9 mouse cellular contexts compared by ENCODE assay signal in the genomic region with DNA sequence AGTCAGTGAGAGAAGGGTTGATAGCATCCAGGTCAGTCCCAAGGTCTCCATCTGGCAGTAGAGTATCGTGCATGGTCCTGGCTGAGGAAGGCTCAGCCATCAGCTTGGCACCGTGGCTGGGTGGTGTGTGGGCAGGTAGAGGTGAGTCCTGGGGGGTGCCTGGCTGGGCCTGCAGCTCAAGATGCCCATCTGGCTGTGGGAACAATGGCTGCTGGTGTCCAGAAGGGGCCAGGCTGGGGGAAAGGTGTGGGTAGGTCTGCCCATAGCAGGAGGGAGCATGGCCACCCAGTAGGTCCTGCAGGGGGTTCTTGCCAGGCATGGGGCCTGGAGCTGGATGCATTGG. TPM values are rescaled to one million over a fixed set of nuclear protein-coding genes. Genes with fewer than 3 reads are reported as not detected.
DNase-seq lines count a peak whose midpoint lies in the region; ATAC-seq and TF ChIP-seq lines count a peak whose summit lies in the region.
"Had no signal": no experiment of that assay in that cellular context is flagged by ENCODE, and none has a peak within 500 bp of the region (broad histone marks: within the 10 kb centered on the region; RNA-seq: fewer than 3 reads in every experiment).

No protein-coding gene starts in this region.

- no peak overlapping the region for H3K4me3 ChIP-seq in forebrain, embryonic 11.5 days (ENCODE audit: low read depth, low read length)
- no peak overlapping the region for H3K4me3 ChIP-seq in forebrain, postnatal 0 days (ENCODE audit: low read depth, low read length)
- no peak overlapping the region for H3K4me3 ChIP-seq in midbrain, embryonic 11.5 days (ENCODE audit: low read depth, low read length)
- no peak overlapping the region for H3K4me3 ChIP-seq in midbrain, embryonic 14.5 days (replicated peaks; ENCODE audit: low read depth, low read length)
- no peak overlapping the region for H3K4me3 ChIP-seq in limb, embryonic 10.5 days
- no peak overlapping the region for H3K4me3 ChIP-seq in stomach, embryonic 15.5 days (replicated peaks)

- no peaks in the 10 kb centered on the region for H3K27me3 ChIP-seq in forebrain, embryonic 11.5 days (ENCODE audit: control insufficient read depth, insufficient read depth, low read length)
- H3K27me3 ChIP-seq in forebrain, postnatal 0 days (ENCODE audit: insufficient read depth, low read length) = no peaks in the 10 kb centered on the region
- H3K27me3 ChIP-seq in midbrain, embryonic 11.5 days (ENCODE audit: control insufficient read depth, insufficient read depth, low read length) = no peaks in the 10 kb centered on the region
- H3K27me3 ChIP-seq in midbrain, embryonic 14.5 days (ENCODE audit: control insufficient read depth, insufficient read depth, low read length) = no peaks in the 10 kb centered on the region
- peaks cover 22% of the 10 kb centered on the region for H3K27me3 ChIP-seq in limb, embryonic 10.5 days (ENCODE audit: low read depth, poor library complexity, severe bottlenecking)
- no peaks in the 10 kb centered on the region for H3K27me3 ChIP-seq in stomach, embryonic 15.5 days (replicated peaks)

- no peak overlapping the region for H3K9ac ChIP-seq in forebrain, embryonic 11.5 days (ENCODE audit: low read length)
- no peak overlapping the region for H3K9ac ChIP-seq in forebrain, postnatal 0 days
- H3K9ac ChIP-seq in midbrain, embryonic 11.5 days (ENCODE audit: low read length) = no peak overlapping the region
- no peak overlapping the region for H3K9ac ChIP-seq in midbrain, embryonic 14.5 days (replicated peaks; ENCODE audit: low read length)
- H3K9ac ChIP-seq in stomach, embryonic 15.5 days = no peak overlapping the region

- DNase-seq in forebrain, embryonic 11.5 days (ENCODE audit: low spot score) = no peak
- no peak for DNase-seq in forebrain, postnatal 0 days
- no peak for DNase-seq in midbrain, embryonic 11.5 days (ENCODE audit: low spot score, missing footprints)
- no peak for DNase-seq in midbrain, embryonic 14.5 days
- DNase-seq in limb, embryonic 10.5 days (ENCODE audit: low spot score) = no peak
- no peak for DNase-seq in adrenal gland, postnatal 4 days (ENCODE audit: low spot score in 2 of 2)
- no peak for DNase-seq in urinary bladder, postnatal 14 days (ENCODE audit: low spot score)

- H3K4me2 ChIP-seq in forebrain, embryonic 11.5 days (ENCODE audit: low read depth, low read length, severe bottlenecking) = 0 out of 2 replicates have a peak overlapping the region, but pooled peaks have one; percentile 19
- H3K4me2 ChIP-seq in forebrain, postnatal 0 days (ENCODE audit: low read depth) = no peak overlapping the region
- no peak overlapping the region for H3K4me2 ChIP-seq in midbrain, embryonic 11.5 days
- no peak overlapping the region for H3K4me2 ChIP-seq in midbrain, embryonic 14.5 days (ENCODE audit: low read length)
- peak overlapping the region; percentile 54; the same call in 1 of the 2 replicates for H3K4me2 ChIP-seq in stomach, embryonic 15.5 days

- no peaks in the 10 kb centered on the region for H3K9me3 ChIP-seq in forebrain, embryonic 11.5 days (ENCODE audit: control insufficient read depth, low read length)
- no peaks in the 10 kb centered on the region for H3K9me3 ChIP-seq in forebrain, postnatal 0 days (ENCODE audit: low read length)
- H3K9me3 ChIP-seq in midbrain, embryonic 11.5 days (ENCODE audit: control insufficient read depth, low read length) = no peaks in the 10 kb centered on the region
- H3K9me3 ChIP-seq in midbrain, embryonic 14.5 days (ENCODE audit: control insufficient read depth, low read length) = no peaks in the 10 kb centered on the region
- no peaks in the 10 kb centered on the region for H3K9me3 ChIP-seq in limb, embryonic 10.5 days (replicated peaks)
- no peaks in the 10 kb centered on the region for H3K9me3 ChIP-seq in stomach, embryonic 15.5 days

- no peak for TF ChIP-seq CTCF in forebrain, postnatal 0 days (IDR thresholded peaks at IDR 0.05; ENCODE audit: low read depth)

- H3K4me1 ChIP-seq in forebrain, embryonic 11.5 days (replicated peaks; ENCODE audit: control insufficient read depth, insufficient read depth, low read length) = no peaks in the 10 kb centered on the region
- H3K4me1 ChIP-seq in forebrain, postnatal 0 days (ENCODE audit: insufficient read depth) = no peaks in the 10 kb centered on the region
- H3K4me1 ChIP-seq in midbrain, embryonic 11.5 days (ENCODE audit: control insufficient read depth, insufficient read depth, low read length) = no peaks in the 10 kb centered on the region
- H3K4me1 ChIP-seq in midbrain, embryonic 14.5 days (ENCODE audit: control insufficient read depth, insufficient read depth, low read length) = no peaks in the 10 kb centered on the region
- H3K4me1 ChIP-seq in limb, embryonic 10.5 days = peaks cover 40% of the 10 kb centered on the region
- no peaks in the 10 kb centered on the region for H3K4me1 ChIP-seq in stomach, embryonic 15.5 days

- no peaks in the 10 kb centered on the region for H3K36me3 ChIP-seq in forebrain, embryonic 11.5 days (ENCODE audit: control insufficient read depth, insufficient read depth, low read length)
- H3K36me3 ChIP-seq in forebrain, postnatal 0 days (ENCODE audit: insufficient read depth) = no peaks in the 10 kb centered on the region
- H3K36me3 ChIP-seq in midbrain, embryonic 11.5 days (ENCODE audit: control insufficient read depth, insufficient read depth, low read length) = no peaks in the 10 kb centered on the region
- no peaks in the 10 kb centered on the region for H3K36me3 ChIP-seq in midbrain, embryonic 14.5 days (ENCODE audit: control insufficient read depth, insufficient read depth, low read length)
- H3K36me3 ChIP-seq in limb, embryonic 10.5 days = no peaks in the 10 kb centered on the region
- no peaks in the 10 kb centered on the region for H3K36me3 ChIP-seq in stomach, embryonic 15.5 days

- WGBS in forebrain, embryonic 11.5 days = 61% methylated on average over 2 of the region's 2 CpGs
- WGBS in forebrain, postnatal 0 days = 61% methylated on average over 2 of the region's 2 CpGs
- 66% methylated on average over 2 of the region's 2 CpGs for WGBS in midbrain, embryonic 11.5 days
- WGBS in midbrain, embryonic 14.5 days = 62% methylated on average over 2 of the region's 2 CpGs
- 55% methylated on average over 2 of the region's 2 CpGs for WGBS in limb, embryonic 10.5 days
- WGBS in stomach, embryonic 15.5 days = 60% methylated on average over 2 of the region's 2 CpGs

- ATAC-seq in forebrain, embryonic 11.5 days (replicated peaks; ENCODE audit: low FRiP score) = no peak
- ATAC-seq in forebrain, postnatal 0 days = no peak
- 0 out of 2 replicates have a peak, but pooled peaks have one; percentile 5 for ATAC-seq in midbrain, embryonic 11.5 days (ENCODE audit: low FRiP score)
- no peak for ATAC-seq in midbrain, embryonic 14.5 days (ENCODE audit: low FRiP score, low TSS enrichment)
- ATAC-seq in stomach, embryonic 15.5 days (ENCODE audit: insufficient read depth, low FRiP score, low read depth) = no peak

- no peak overlapping the region for H3K27ac ChIP-seq in forebrain, embryonic 11.5 days (ENCODE audit: low read depth, low read length)
- H3K27ac ChIP-seq in forebrain, postnatal 0 days (ENCODE audit: low read depth, low read length) = no peak overlapping the region
- no peak overlapping the region for H3K27ac ChIP-seq in midbrain, embryonic 11.5 days (ENCODE audit: low read depth, low read length)
- H3K27ac ChIP-seq in midbrain, embryonic 14.5 days (replicated peaks; ENCODE audit: low read depth, low read length) = no peak overlapping the region
- H3K27ac ChIP-seq in limb, embryonic 10.5 days = peak overlapping the region; percentile 17; the same call in 1 of the 2 replicates
- H3K27ac ChIP-seq in stomach, embryonic 15.5 days = no peak overlapping the region

RNA-seq across cellular contexts. Expression of a gene that starts 17.5 kb away (rescaled TPM):
- polyA plus RNA-seq in forebrain, embryonic 11.5 days (2014; fragmentation: Nextera tagmentation; extraction: Ambion mirVana) = 73.2 and 77.4 TPM in 2 replicates
- 86.5 and 99.7 TPM in 2 replicates for total RNA-seq in forebrain, postnatal 0 days (2014; rRNA removed)
- 72.2 and 72.5 TPM in 2 replicates for polyA plus RNA-seq in forebrain, postnatal 0 days (2015; fragmentation: Nextera tagmentation; extraction: Ambion mirVana)
- 63.4 and 71.7 TPM in 2 replicates for polyA plus RNA-seq in midbrain, embryonic 11.5 days (2014; fragmentation: Nextera tagmentation; extraction: Ambion mirVana)
- 78.3 and 98.1 TPM in 2 replicates for polyA plus RNA-seq in midbrain, embryonic 14.5 days (2014; fragmentation: Nextera tagmentation; extraction: Ambion mirVana)
- polyA plus RNA-seq in limb, embryonic 10.5 days (2016; fragmentation: Nextera tagmentation; extraction: Ambion mirVana) = 77.9 and 83.0 TPM in 2 replicates
- polyA plus RNA-seq in stomach, embryonic 15.5 days (2015; fragmentation: Nextera tagmentation; extraction: Ambion mirVana) = 34.1 and 34.8 TPM in 2 replicates
- total RNA-seq in adrenal gland, postnatal 4 days (2021) = 10 to 100 TPM; 55.7 to 67.1 TPM

RNA-seq across cellular contexts. Expression of a gene that starts 25.6 kb away (rescaled TPM):
- polyA plus RNA-seq in forebrain, embryonic 11.5 days (2014; fragmentation: Nextera tagmentation; extraction: Ambion mirVana) = not detected in 2 replicates
- total RNA-seq in forebrain, postnatal 0 days (2014; rRNA removed) = not detected in 2 replicates
- polyA plus RNA-seq in forebrain, postnatal 0 days (2015; fragmentation: Nextera tagmentation; extraction: Ambion mirVana) = not detected in 2 replicates
- polyA plus RNA-seq in midbrain, embryonic 11.5 days (2014; fragmentation: Nextera tagmentation; extraction: Ambion mirVana) = not detected in 2 replicates
- polyA plus RNA-seq in midbrain, embryonic 14.5 days (2014; fragmentation: Nextera tagmentation; extraction: Ambion mirVana) = not detected in 2 replicates
- polyA plus RNA-seq in limb, embryonic 10.5 days (2016; fragmentation: Nextera tagmentation; extraction: Ambion mirVana) = 0.06 TPM in 1 of 2 replicates, not detected in the other
- polyA plus RNA-seq in stomach, embryonic 15.5 days (2015; fragmentation: Nextera tagmentation; extraction: Ambion mirVana) = 0.63 and 0.90 TPM in 2 replicates
- under 1 TPM; 0.08 to 0.17 TPM for total RNA-seq in adrenal gland, postnatal 4 days (2021)
- polyA plus RNA-seq: large intestine, adult 2 months had no signal

RNA-seq across cellular contexts. Expression of a gene that starts 32.5 kb away (rescaled TPM):
- polyA plus RNA-seq in forebrain, embryonic 11.5 days (2014; fragmentation: Nextera tagmentation; extraction: Ambion mirVana) = 69.6 and 70.3 TPM in 2 replicates
- total RNA-seq in forebrain, postnatal 0 days (2014; rRNA removed) = 33.0 and 43.1 TPM in 2 replicates
- polyA plus RNA-seq in forebrain, postnatal 0 days (2015; fragmentation: Nextera tagmentation; extraction: Ambion mirVana) = 63.7 and 76.8 TPM in 2 replicates
- polyA plus RNA-seq in midbrain, embryonic 11.5 days (2014; fragmentation: Nextera tagmentation; extraction: Ambion mirVana) = 50.9 and 56.3 TPM in 2 replicates
- polyA plus RNA-seq in midbrain, embryonic 14.5 days (2014; fragmentation: Nextera tagmentation; extraction: Ambion mirVana) = 54.7 and 63.6 TPM in 2 replicates
- polyA plus RNA-seq in limb, embryonic 10.5 days (2016; fragmentation: Nextera tagmentation; extraction: Ambion mirVana) = 80.3 and 83.6 TPM in 2 replicates
- polyA plus RNA-seq in stomach, embryonic 15.5 days (2015; fragmentation: Nextera tagmentation; extraction: Ambion mirVana) = 67.8 and 75.7 TPM in 2 replicates
- total RNA-seq in adrenal gland, postnatal 4 days (2021) = 10 to 100 TPM; 58.2 to 58.3 TPM

RNA-seq across cellular contexts. Expression of a gene that starts 38.0 kb away (rescaled TPM):
- 3.3 and 7.4 TPM in 2 replicates for polyA plus RNA-seq in forebrain, embryonic 11.5 days (2014; fragmentation: Nextera tagmentation; extraction: Ambion mirVana)
- 187 and 207 TPM in 2 replicates for total RNA-seq in forebrain, postnatal 0 days (2014; rRNA removed)
- 182 and 219 TPM in 2 replicates for polyA plus RNA-seq in forebrain, postnatal 0 days (2015; fragmentation: Nextera tagmentation; extraction: Ambion mirVana)
- 1.0 and 1.3 TPM in 2 replicates for polyA plus RNA-seq in midbrain, embryonic 11.5 days (2014; fragmentation: Nextera tagmentation; extraction: Ambion mirVana)
- 71.2 and 89.5 TPM in 2 replicates for polyA plus RNA-seq in midbrain, embryonic 14.5 days (2014; fragmentation: Nextera tagmentation; extraction: Ambion mirVana)
- 2.0 and 4.3 TPM in 2 replicates for polyA plus RNA-seq in limb, embryonic 10.5 days (2016; fragmentation: Nextera tagmentation; extraction: Ambion mirVana)
- polyA plus RNA-seq in stomach, embryonic 15.5 days (2015; fragmentation: Nextera tagmentation; extraction: Ambion mirVana) = 24.1 and 24.5 TPM in 2 replicates
- total RNA-seq in adrenal gland, postnatal 4 days (2021) = 10 to 100 TPM; 15.3 to 16.2 TPM

RNA-seq across cellular contexts. Expression of a gene that starts 59.4 kb away (rescaled TPM):
- 75.5 and 76.1 TPM in 2 replicates for polyA plus RNA-seq in forebrain, embryonic 11.5 days (2014; fragmentation: Nextera tagmentation; extraction: Ambion mirVana)
- total RNA-seq in forebrain, postnatal 0 days (2014; rRNA removed) = 5.7 and 6.5 TPM in 2 replicates
- polyA plus RNA-seq in forebrain, postnatal 0 days (2015; fragmentation: Nextera tagmentation; extraction: Ambion mirVana) = 3.5 and 4.8 TPM in 2 replicates
- polyA plus RNA-seq in midbrain, embryonic 11.5 days (2014; fragmentation: Nextera tagmentation; extraction: Ambion mirVana) = 51.5 and 57.1 TPM in 2 replicates
- polyA plus RNA-seq in midbrain, embryonic 14.5 days (2014; fragmentation: Nextera tagmentation; extraction: Ambion mirVana) = 5.8 and 8.7 TPM in 2 replicates
- polyA plus RNA-seq in limb, embryonic 10.5 days (2016; fragmentation: Nextera tagmentation; extraction: Ambion mirVana) = 72.8 and 84.8 TPM in 2 replicates
- 33.3 and 34.6 TPM in 2 replicates for polyA plus RNA-seq in stomach, embryonic 15.5 days (2015; fragmentation: Nextera tagmentation; extraction: Ambion mirVana)
- total RNA-seq in adrenal gland, postnatal 4 days (2021) = 10 to 100 TPM; 28.8 to 31.5 TPM

Comparison
In these comparisons a context has a peak if more than half of its experiments do, and no peak if none do; other contexts are left out.
1. H3K4me2 ChIP-seq: peak in forebrain, embryonic 11.5 days (single experiment) and stomach, embryonic 15.5 days (single experiment); none in forebrain, postnatal 0 days (single experiment), midbrain, embryonic 11.5 days (single experiment) and midbrain, embryonic 14.5 days (single experiment).